Mouse (Mus musculus) lung, adult 2 months (tissue): ENCODE results near the gene Mep1a.

Experiments
- CTCF ChIP-seq: fragments of 200-500 bp; IDR thresholded peaks from 2 replicates; pipeline ENCODE4 v1.5.1; 2011; ENCODE audit warnings: mild to moderate bottlenecking, low read length, control low read depth; ENCODE audit not compliant: insufficient read depth
- POLR2A ChIP-seq: fragments of 200-500 bp; IDR thresholded peaks from 2 replicates; pipeline ENCODE4 v1.6.1; 2011; ENCODE audit warnings: low read depth, mild to moderate bottlenecking, control low read depth, low read length, borderline replicate concordance; ENCODE audit errors: extremely low read depth

DNA sequence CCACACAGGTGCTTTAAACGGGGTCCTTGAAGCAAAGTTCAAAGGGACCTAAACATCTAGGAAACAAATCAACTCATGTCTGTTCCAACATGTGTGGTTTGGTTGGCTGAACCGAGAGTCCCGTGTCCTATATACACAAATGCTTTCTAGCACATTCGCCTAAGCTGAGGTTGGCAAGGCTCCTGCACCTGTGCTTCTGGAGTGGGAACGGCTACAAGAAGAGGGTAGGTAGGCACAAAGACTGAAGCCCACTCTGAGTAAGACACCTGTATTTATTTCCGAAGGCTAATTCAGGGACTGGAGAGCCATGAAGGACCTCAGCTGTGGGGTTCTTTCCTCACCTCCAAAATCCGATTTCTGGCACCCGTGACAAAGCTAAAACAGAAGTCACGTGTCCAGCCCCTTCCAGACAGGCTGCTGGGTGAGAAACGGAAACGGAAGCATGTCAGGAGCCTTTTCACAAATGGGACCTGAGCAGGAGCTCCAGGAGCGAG lies 42.8 kb downstream of the Mep1a start:
- TF ChIP-seq CTCF (no peak), POLR2A (no peak)
